Mouse (Mus musculus) liver, adult 2 months (tissue): ENCODE data around the gene Cyth3.

Source experiments
- CTCF ChIP-seq: fragments of 200-500 bp; IDR thresholded peaks from 2 replicates; pipeline ENCODE4 v1.5.1; 2011; ENCODE audit warnings: low read depth, low read length, control low read depth
- POLR2A ChIP-seq: fragments of 200-500 bp; IDR thresholded peaks from 2 replicates; pipeline ENCODE4 v1.6.1; 2011; ENCODE audit warnings: low read length, control low read depth; ENCODE audit not compliant: insufficient read depth; ENCODE audit errors: extremely low read depth

DNA sequence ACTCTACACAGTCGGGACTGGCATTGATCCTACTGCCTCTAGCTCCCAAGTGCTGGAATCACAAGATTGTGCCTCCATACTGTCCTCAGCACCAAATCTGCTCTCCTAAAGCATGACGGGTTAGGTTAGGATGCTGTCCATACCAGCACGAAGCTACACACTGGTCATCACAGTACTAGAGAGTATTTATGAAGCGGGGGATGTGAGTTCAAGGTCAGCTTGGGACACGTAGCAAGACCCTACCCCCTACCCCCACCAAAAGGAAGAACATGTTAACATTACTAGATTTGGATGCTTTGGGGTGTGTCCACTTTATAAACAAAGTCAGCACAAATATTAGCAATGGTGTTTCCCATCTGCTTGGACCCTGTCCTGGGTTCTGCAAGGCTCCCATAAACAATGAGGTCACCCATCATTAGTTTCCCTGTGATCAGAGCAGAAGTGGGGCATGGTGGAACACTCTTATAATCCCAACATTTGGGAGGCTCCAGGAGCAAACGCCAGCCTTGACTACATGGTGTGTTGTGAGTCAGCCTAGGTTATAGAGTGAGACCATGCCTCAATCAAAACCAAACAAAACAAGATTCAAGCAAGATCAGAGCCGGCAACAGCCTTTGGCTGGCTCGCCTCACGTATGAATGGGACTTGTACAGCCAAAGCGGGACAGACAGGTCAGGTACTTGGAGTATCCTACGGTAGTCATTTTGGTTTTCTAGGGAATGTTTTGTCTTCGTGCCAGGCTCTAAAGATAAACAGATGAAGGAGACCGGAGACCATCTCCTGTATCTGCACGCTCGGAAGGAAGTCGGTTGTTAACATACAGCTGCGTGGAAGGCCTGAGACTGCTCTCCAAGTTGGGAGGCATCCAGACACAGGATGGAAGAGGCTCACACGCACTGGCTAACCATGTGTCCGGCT lies 47.7 kb upstream of the Cyth3 start:
- TF ChIP-seq CTCF, result no peak
- TF ChIP-seq POLR2A, result no peak
